Mouse (Mus musculus) testis, postnatal 14 days (tissue): Measurements from ENCODE around the gene St13.
A peak's percentile ranks its signal among the peaks of the same experiment; 100 is the strongest.

Source experiments
- DNase-seq: peaks from one replicate; pipeline ENCODE4 v3.0.0; 2021; ENCODE audit warnings: low spot score

The St13 gene

GRCm38 (mm10) chr15:81365246-81365645, 34.6 kb downstream of the St13 start:
- DNase-seq = no peak

DNA sequence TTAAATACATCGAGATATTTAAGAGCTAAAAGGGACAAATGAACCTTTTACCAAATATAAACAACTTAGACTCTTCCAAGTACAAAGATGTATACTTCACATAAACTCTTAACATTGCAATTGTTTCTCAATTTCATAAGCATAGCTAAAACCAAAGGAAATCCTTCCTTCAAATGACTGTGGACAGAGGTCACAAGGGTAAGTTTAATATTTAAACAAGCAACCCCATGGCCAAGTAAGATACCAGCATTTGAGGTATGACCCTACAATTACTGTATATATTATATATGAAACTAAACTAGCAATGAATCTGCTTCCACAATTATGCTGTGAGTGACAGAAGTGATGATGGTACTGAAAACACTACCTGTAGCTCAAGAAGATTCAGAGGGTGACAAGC, 35.6 kb downstream of the St13 start:
- no peak for DNase-seq

GRCm38 (mm10) chr15:81362501-81362900, 37.4 kb downstream of the St13 start:
- no peak for DNase-seq

- DNase-seq = no peak
Measured at GRCm38 (mm10) chr15:81361417-81362015, 38.4 kb downstream of the St13 start.

DNA sequence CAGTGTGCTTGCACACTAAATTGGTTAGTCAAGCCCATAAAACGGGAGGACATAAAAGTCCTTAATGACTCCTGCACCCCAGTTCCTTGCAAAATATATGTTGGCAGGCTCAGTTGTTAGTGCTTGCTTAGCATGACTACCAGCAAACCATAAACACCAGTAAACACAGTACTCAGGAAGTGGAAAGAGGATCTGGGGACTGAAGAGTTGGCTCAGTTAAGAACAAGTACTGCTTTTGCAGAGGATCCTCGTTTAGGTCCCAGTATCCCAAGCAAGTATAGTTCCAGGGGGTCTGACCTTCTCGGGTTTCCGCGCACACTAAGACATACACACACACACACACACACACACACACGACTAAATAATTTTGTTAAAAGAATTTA, 38.9 kb downstream of the St13 start:
- DNase-seq = no peak

- peak; percentile 94 for DNase-seq
Measured at GRCm38 (mm10) chr15:81360345-81361021, 39.4 kb downstream of the St13 start, which contains the start of gene Slc25a17. Slc25a17 (minus strand) TSS chr15:81360812.

GRCm38 (mm10) chr15:81359421-81359820, 40.5 kb downstream of the St13 start:
- DNase-seq = no peak

- no peak for DNase-seq
Measured at GRCm38 (mm10) chr15:81358943-81359342, 40.9 kb downstream of the St13 start.

- no peak for DNase-seq
Measured at GRCm38 (mm10) chr15:81356946-81357345, 42.9 kb downstream of the St13 start.

- no peak for DNase-seq
Measured at GRCm38 (mm10) chr15:81355146-81355761, 44.6 kb downstream of the St13 start.

DNA sequence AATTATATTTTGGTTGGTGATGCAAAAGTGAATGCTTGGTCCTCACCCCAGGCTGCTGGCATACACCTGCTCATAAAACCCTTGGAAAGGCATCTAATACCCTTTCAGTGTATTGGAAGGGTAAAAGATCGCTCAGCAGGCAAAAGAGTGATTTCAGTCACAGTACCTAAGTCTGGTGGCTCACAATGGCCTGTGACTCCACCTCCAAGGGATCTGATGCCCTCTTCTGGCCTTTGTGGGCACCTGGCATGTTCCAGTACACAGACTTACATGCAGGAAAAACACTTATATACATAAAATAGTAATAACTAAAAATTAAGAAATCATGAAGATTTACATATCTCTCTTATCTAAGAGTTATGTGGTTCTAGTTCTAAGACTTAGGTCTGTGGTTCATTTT, 47.2 kb downstream of the St13 start:
- DNase-seq = no peak

GRCm38 (mm10) chr15:81350401-81350800, 49.5 kb downstream of the St13 start:
- no peak for DNase-seq

GRCm38 (mm10) chr15:81348366-81348765, 51.5 kb downstream of the St13 start:
- no peak for DNase-seq

DNA sequence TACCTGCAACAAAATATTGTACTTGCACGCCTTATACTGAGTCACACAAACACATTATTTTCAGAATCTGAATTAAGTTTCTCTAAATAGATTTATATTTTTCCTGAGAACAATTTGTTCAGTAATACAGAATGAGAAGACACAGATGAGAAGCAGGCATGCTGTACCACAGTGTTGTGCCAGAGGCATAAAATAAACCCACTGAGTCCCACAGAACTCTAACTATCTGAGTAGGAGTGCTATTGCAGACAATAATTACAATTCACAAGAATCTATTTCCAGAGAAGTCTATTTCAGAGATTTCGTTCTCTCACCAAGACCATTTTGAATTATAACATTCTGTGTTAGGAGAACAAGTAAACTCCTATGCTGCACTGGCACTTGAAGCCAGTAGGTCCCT, 52.4 kb downstream of the St13 start:
- no peak for DNase-seq

DNA sequence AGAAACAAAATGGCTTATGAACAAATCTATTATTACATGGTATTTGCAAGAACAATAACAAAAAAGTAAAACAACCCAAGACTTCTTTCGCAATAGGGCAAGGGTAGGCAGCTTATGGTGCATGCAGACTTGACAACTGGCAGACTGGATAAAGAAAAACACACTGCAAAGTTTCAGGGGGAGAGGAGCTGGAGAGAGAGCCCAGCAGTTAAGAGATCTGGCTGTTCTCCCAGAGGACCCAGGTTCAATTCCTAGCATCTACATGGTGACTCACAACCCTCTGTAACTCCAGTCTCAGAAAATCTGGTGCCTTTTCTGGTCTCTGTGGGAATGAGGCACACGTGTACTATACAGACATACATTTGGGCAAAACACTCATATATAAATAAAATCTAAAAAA, 58.5 kb downstream of the St13 start:
- DNase-seq = no peak

GRCm38 (mm10) chr15:81339158-81339557, 60.7 kb downstream of the St13 start:
- DNase-seq = no peak

DNA sequence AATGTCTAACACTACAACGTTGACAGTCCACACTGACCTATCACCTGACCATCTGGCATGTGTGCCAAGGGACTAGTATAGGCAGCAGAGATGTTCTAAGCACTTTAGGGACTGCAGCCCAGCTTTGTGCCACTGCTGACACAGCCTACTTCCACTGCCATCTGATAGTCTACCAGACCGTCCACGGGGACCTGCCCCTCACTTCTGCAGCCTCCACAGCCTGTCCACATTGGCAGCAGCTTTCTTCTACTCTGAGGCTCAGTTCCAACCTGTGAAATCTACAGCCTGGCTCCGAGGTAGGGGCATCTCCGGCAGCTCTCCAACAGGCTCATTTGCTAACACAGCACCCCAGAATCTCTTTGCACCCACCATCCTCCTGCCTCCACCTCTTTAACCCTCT, 63.4 kb downstream of the St13 start:
- DNase-seq = no peak

DNA sequence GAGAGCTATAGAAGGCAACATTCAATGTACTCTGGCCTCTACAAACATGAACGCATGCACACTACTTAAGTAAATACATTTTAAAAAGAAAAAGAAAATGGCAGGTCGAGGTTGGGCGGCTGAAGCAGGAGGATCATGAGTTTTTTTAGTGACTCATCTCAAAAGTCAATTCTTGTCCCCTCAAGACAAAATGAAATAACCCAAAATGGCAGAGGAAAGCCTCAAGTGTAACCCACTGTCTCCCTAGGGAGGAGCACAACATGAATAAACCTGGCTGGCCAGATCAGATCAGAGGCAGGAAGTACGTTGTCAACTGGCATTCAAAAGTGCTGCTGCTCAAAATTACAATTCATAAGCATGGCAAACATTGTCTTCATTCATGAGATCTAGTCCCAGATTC, 67.4 kb downstream of the St13 start:
- no peak for DNase-seq

- DNase-seq = no peak
Measured at GRCm38 (mm10) chr15:81330816-81331433, 69.0 kb downstream of the St13 start.

DNA sequence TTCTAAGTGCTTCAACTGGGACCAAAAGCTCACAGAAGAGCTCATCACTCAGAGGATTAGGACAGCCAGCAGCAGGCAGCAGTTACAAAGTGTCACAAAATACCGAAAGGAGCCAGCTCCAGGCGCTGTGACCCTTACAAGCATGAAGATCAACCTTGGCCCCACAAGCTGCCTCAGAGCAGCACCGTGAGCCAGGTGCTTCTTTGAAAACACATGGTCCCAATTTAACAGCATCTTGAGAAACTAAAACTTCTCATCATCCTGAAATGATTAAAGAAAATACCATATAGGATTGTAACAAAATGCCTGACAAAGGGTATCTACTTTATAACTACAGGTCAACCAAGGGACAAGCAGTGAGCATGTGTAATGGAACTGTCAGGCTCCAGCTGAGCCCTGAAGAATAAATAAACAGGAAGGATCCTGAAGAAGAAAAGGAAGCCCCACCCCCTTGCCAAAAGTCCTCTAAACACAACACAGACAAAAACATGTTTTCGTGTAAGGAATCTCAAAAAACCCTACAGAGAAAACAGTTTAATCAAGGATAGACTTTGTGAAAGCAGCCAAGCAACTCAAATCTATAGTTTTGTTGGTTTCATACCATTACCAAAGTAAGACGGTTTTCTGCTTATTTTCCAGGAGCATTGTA, 70.0 kb downstream of the St13 start:
- peak; percentile 34 for DNase-seq

DNA sequence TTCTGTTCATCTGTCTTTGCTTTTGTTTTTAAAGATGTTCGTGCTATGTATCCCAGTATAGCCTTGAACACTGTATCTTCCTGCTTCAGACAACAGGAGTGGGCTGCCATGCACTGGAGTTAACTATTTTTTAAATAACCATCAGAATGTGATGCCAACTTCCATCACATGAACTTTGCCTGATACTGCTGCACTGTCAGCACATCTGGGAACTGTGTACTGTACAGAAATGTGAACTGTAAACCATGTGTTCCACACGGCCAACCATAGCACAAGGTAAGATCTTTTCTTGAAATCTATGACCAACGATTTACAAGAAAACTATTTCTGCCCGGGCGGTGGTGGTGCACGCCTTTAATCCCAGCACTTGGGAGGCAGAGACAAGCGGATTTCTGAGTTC, 72.4 kb downstream of the St13 start:
- DNase-seq = no peak

- DNase-seq = no peak
Measured at GRCm38 (mm10) chr15:81324979-81325378, 74.9 kb downstream of the St13 start.

DNA sequence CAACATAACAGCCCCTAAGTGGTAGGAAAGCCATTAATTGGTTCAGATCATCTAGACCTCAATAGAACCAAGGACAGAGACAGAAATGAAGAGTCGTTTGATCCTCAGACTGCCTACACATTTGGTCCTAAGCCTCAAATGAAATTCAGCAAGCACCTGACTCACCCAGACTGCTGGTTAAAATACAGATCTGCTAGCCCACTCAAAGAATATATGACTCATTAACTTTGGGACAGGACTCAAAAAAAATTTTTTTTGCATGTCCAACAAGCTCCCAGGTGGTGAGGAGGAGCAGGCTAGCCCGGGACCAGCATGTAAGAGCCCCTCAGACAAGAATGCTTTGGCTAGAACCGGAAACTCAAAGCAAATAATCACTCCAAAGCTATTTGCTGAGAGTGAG, 79.7 kb downstream of the St13 start:
- DNase-seq = no peak
